Mouse (Mus musculus) gastrocnemius, postnatal 36 days (tissue): ENCODE results near the gene Vmn2r94. TPM values are rescaled to one million over a fixed set of nuclear protein-coding genes. Genes with fewer than 3 reads are reported as not detected.

Experiments used
- DNase-seq, 2 experiments: peaks; one replicate each; pipeline ENCODE4 v3.0.0; 2022
- intact Hi-C: fragments of 180-260 bp; cut with DNase I; formaldehyde crosslinking; loops from one replicate; pipeline ENCODE4 v1.15.1; 2025
- long read RNA-seq, 2 experiments: library from polyadenylated mRNA; stranded (forward); transcript quantifications; one replicate each; pipeline ENCODE4 v2.0.0; 2021
- total RNA-seq, 2 experiments: library from RNA; stranded (reverse); gene quantifications; 2 replicates each; pipeline ENCODE4 v1.2.3; 2021

The Vmn2r94 gene
- total RNA-seq, result not detected
- long read RNA-seq, experiment 1, result 0 reads
- long read RNA-seq, experiment 2, result 0 reads

DNA sequence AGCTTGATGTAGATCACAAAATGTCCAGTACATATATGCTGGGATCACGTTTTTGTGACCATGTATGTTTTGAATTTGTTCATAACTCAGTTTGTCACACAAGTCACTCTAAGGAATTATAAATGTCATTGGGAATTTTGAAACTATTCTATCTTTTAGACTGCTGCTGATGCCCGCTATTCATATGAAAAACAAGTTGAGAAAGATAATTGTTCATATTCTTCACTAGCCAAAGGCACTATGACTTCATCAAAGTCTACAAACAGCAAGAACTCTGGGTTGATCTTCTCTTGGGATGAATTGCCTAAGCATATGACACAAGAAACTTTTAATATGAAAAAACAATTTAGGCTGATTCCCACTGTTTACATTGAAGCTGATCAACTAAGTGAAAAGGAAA lies at the start of gene Vmn2r94:
Gene Vmn2r94 (minus strand): TSS at position 101 of the 400 bp plus-strand sequence.
- no peak for DNase-seq
- intact Hi-C loops, result no loop called here

DNA sequence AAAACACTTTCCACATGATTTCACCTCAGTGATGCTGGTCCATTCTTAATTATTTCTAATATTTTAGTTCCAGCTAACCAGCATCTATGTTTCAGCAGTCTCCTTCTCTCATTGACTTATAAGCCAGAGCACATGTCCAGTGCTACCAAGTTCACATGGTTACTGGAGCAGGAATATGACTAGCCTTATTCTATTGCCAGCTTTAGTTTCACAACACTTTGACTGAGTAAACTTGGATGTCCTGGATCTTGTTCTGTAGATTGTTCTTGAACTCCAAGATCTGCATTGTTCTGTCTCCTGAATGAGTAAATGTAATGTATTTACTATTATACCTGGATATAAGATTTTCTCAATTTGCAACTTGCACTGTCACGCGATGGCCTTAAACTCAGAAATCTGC lies 45.5 kb upstream of the Vmn2r94 start:
- intact Hi-C loops, result no loop called here
- no peak for DNase-seq

DNA sequence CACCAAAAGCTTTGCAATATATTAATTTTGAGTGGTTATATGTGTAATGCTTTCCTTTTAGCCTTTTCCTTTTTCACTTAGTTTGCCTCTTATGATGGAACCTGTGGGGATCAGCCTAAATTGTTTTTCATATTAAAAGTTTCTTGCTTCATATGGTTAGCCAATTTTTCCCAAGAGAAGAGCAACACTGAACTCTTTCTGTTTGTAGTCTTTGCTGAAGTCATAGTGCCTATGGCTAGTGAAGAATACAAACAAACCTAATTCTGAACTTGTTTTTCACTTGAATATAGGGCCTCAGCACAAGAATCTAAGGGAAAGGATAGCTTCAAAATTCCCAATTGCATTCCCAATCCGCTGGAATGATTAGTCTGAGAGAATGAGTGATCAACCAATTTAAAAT lies 20.2 kb upstream of the Vmn2r94 start, which contains the start of gene Vmn2r93:
Gene Vmn2r93 (plus strand): TSS at position 301 of the 400 bp plus-strand sequence.
- DNase-seq, result no peak
- intact Hi-C loops, result no loop called here

DNA sequence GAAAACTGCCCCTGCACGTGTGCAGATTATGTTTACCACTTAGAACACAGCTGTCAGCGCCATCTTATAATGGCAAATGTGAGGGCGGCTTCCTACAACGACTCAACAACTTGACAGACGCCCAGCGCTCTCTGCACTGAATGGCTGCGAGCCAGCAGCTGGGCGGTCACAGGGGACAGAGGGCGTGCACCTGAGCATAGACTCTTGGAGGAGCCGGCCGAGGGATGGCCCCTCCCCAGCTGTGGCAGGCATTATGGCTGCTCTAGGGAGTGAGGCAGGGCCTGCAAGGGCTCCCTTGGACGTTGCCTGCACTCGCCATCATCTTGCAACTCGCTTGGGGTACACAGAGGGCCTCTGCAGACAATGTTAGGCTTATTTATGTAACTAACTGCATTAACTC lies 40.6 kb downstream of the Vmn2r94 start:
- intact Hi-C loops, result no loop called here
- DNase-seq, result no peak

DNA sequence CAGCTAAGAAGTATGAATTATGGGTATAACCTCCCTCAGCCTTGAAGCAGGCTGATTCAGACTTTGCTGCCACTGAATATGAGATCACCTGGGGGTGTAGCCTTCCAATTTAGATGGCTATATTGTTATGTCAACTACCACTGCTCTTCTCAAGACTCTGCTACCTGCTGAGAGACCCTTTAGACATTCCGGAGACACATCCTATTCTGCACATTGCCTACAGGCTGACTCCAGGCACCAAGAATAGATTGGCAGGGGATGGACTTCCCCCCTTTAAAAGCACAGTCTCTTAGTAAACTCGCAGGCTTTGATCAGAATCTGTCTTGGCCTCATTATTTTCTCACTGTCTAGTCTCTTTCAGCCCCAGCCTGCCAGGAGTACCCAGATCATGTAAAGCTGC lies 45.6 kb downstream of the Vmn2r94 start:
- intact Hi-C loops, result no loop called here
- no peak for DNase-seq

DNA sequence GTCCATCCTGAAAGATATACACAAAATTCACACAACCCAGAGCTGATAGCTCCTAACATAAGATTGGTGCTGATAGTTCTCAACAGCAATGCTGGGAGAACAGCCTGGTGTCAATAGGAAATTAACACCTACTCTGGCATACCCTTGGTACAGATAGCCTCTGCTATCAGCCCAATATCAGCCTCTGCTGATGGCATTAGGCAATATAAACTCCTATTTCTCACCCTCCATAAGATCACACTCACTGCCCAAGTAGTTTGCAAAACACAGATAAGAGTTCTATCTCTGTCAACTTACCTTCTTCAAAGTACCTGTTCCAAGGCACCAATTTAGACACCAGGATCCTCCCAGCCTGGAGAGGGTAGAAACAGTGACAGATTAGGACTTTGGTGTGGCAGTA lies 56.3 kb downstream of the Vmn2r94 start:
- intact Hi-C loops, result no loop called here
- DNase-seq, result no peak

Other genes with a start within 250 kb of the Vmn2r94 start
- not detected for gene Vmn2r124, start 228.3 kb downstream of the Vmn2r94 start, total RNA-seq
- not detected for gene Vmn2r91, start 192.7 kb downstream of the Vmn2r94 start, total RNA-seq
- gene Vmn2r92, start 125.9 kb downstream of the Vmn2r94 start, total RNA-seq, result not detected
- not detected for gene Vmn2r93, start 20.3 kb upstream of the Vmn2r94 start, total RNA-seq
- not detected for gene Vmn2r95, start 146.3 kb upstream of the Vmn2r94 start, total RNA-seq